Mouse (Mus musculus) adrenal gland, postnatal 0 days (tissue): Measurements from ENCODE around the gene Slc5a10. TPM values are rescaled to one million over a fixed set of nuclear protein-coding genes. Genes with fewer than 3 reads are reported as not detected.

Experiments
- polyA plus RNA-seq: library from polyadenylated mRNA; unstranded; fragments of >200 nt; fragmentation: Nextera tagmentation; extraction: Ambion mirVana; gene quantifications from 2 replicates; pipeline ENCODE4 v1.2.1, GENCODE M21; 2015

The Slc5a10 gene
- polyA plus RNA-seq = 0.08 and 0.17 TPM in 2 replicates

GRCm38 (mm10) chr11:61720636-61721035, at the start of gene Slc5a10:
Gene Slc5a10 (minus strand): TSS chr11:61720826.

GRCm38 (mm10) chr11:61761584-61762407, 41.2 kb upstream of the Slc5a10 start, which contains the start of gene Prpsap2:
Gene Prpsap2 (minus strand): TSS chr11:61762088.

GRCm38 (mm10) chr11:61683907-61684731, 36.5 kb downstream of the Slc5a10 start, which contains the start of gene Fam83g:
Gene Fam83g (plus strand): TSS chr11:61684091.

GRCm38 (mm10) chr11:61652686-61653447, 67.8 kb downstream of the Slc5a10 start, which contains the start of gene Grap:
Gene Grap (plus strand): TSS chr11:61653265.

Other genes starting within 250 kb of the Slc5a10 start
- 73.5 and 86.8 TPM in 2 replicates for gene Mfap4, start 235.4 kb downstream of the Slc5a10 start, polyA plus RNA-seq
- gene Mapk7, start 226.4 kb downstream of the Slc5a10 start, polyA plus RNA-seq = 20.2 and 21.6 TPM in 2 replicates
- 17.8 and 29.3 TPM in 2 replicates for gene B9d1, start 215.7 kb downstream of the Slc5a10 start, polyA plus RNA-seq
- 15.8 and 19.0 TPM in 2 replicates for gene Epn2, start 141.1 kb downstream of the Slc5a10 start, polyA plus RNA-seq
- gene Grap, start 67.6 kb downstream of the Slc5a10 start, polyA plus RNA-seq = 12.7 and 14.1 TPM in 2 replicates
- 1.3 and 2.0 TPM in 2 replicates for gene Fam83g, start 36.7 kb downstream of the Slc5a10 start, polyA plus RNA-seq
- gene Prpsap2, start 41.3 kb upstream of the Slc5a10 start, polyA plus RNA-seq = 35.7 and 37.1 TPM in 2 replicates
- gene Ulk2, start 134.2 kb upstream of the Slc5a10 start, polyA plus RNA-seq = 10.7 and 12.6 TPM in 2 replicates
- gene Akap10, start 209.4 kb upstream of the Slc5a10 start, polyA plus RNA-seq = 8.1 and 12.1 TPM in 2 replicates
- 4.1 and 6.7 TPM in 2 replicates for gene Specc1, start 235.9 kb upstream of the Slc5a10 start, polyA plus RNA-seq